Mouse (Mus musculus) lung, postnatal 0 days (tissue): ENCODE results near the gene Gipc3. TPM values are rescaled to one million over a fixed set of nuclear protein-coding genes. Genes with fewer than 3 reads are reported as not detected.

Experiments
- ATAC-seq: fragments of 200-750 bp; cut with Nextera tagmentation; 2 replicates; pipeline ENCODE4 v1.8.0; 2017; ENCODE audit warnings: moderate library complexity
- DNase-seq: peaks from one replicate; pipeline ENCODE4 v3.0.0-alpha.2; 2016; ENCODE audit warnings: low spot score
- H3K27ac ChIP-seq: fragments of 300-500 bp; sonication (generic); 2 replicates; pipeline ENCODE4 v1.5.1; 2014; ENCODE audit warnings: antibody characterized with exemption, mild to moderate bottlenecking, low read length, mixed read lengths
- H3K27me3 ChIP-seq: fragments of 300-500 bp; sonication (generic); replicated peaks from 2 replicates; pipeline ENCODE4 v1.6.1; 2014; ENCODE audit warnings: low read length, mixed read lengths; ENCODE audit not compliant: insufficient read depth
- H3K36me3 ChIP-seq: fragments of 300-500 bp; sonication (generic); 2 replicates; pipeline ENCODE4 v1.6.1; 2014; ENCODE audit warnings: low read length, mixed read lengths; ENCODE audit not compliant: insufficient read depth
- H3K4me1 ChIP-seq: fragments of 300-500 bp; sonication (generic); 2 replicates; pipeline ENCODE4 v1.6.1; 2014; ENCODE audit warnings: antibody characterized with exemption, low read depth, low read length, mixed read lengths; ENCODE audit not compliant: insufficient read depth
- H3K4me2 ChIP-seq: fragments of 300-500 bp; sonication (generic); replicated peaks from 2 replicates; pipeline ENCODE4 v1.6.1; 2014; ENCODE audit warnings: low read depth, mild to moderate bottlenecking, low read length, moderate library complexity, mixed read lengths
- H3K4me3 ChIP-seq: fragments of 300-500 bp; sonication (generic); 2 replicates; pipeline ENCODE4 v1.5.1; 2014; ENCODE audit warnings: low read depth, low read length
- H3K9ac ChIP-seq: fragments of 300-500 bp; sonication (generic); replicated peaks from 2 replicates; pipeline ENCODE4 v1.6.1; 2014; ENCODE audit warnings: low read depth, mild to moderate bottlenecking
- H3K9me3 ChIP-seq: fragments of 300-500 bp; sonication (generic); 2 replicates; pipeline ENCODE4 v1.6.1; 2016; ENCODE audit warnings: low read length, mixed read lengths
- CTCF ChIP-seq: IDR thresholded peaks from 2 replicates; pipeline ENCODE4 v1.5.1; 2016; ENCODE audit warnings: antibody characterized with exemption, mild to moderate bottlenecking
- EP300 ChIP-seq: IDR thresholded peaks from 2 replicates; pipeline ENCODE4 v1.6.1; 2016; ENCODE audit warnings: antibody characterized with exemption, mild to moderate bottlenecking, control low read depth
- WGBS: fragments of 180-500 bp; shearing (Covaris S2); extraction: QIAGEN DNeasy Blood & Tissue Kit; methylation state at CpG from one replicate; pipeline ENCODE4 v1.1.7; 2014; 5-methylcytosine and 5-hydroxymethylcytosine counted together
- polyA plus RNA-seq: library from polyadenylated mRNA; unstranded; fragments of >200 nt; fragmentation: Nextera tagmentation; extraction: Ambion mirVana; gene quantifications from 2 replicates; pipeline ENCODE4 v1.2.1, GENCODE M21; 2015

Gipc3 gene
- polyA plus RNA-seq, 1 experiment from 2014 or later = 0.33 TPM

DNA sequence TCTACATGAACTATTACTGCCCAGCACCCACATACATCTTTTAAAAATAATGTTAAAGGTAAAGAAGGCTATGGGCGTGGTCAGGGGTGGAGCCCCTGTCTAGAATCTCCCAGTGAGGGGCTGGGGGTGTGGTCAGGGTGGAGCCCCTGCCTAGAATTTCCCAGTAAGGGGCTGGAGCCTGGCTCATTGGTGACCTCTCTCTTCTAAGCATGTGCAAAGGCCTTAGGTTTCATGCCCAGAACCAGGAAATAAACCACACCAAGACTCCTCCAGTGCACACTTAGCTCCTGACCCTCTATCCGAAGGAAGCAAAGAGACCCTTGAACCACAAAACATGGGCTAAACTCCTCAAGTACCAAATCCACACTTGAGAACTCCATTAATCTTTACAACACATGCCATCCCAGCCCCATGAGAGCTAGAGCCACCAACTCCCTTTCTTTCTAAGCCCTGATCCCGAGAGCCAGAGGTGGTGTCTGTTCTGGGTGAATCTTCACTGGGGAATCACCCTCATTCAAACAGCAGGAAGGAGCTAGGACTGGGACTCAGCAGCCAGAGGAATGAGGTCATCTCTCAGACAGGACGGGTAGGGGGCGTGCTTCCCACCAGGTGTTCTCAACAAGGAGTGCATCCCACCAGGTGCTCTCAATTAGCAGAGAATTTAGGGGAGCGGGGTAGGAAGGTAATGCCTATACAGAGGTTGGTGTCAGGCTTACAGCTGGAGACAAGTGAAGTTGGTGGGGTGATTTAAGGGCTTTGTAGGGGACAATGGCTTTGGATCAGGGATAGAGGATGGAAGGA is 33.7 kb upstream of the Gipc3 start:
- peaks cover 15% of the 10 kb centered on the region; the same call in 1 of the 2 replicates for H3K4me1 ChIP-seq
- H3K4me3 ChIP-seq = no peak overlapping the region
- 25% methylated on average over 6 of the region's 6 CpGs for WGBS
- no peaks in the 10 kb centered on the region for H3K36me3 ChIP-seq
- TF ChIP-seq EP300 (no peak), CTCF (0 out of 2 replicates have a peak, but pooled peaks have one; percentile 18)
- no peak for ATAC-seq
- DNase-seq = no peak
- no peak overlapping the region; the same call in 1 of the 2 replicates for H3K27ac ChIP-seq
- no peaks in the 10 kb centered on the region for H3K27me3 ChIP-seq
- H3K9me3 ChIP-seq = no peaks in the 10 kb centered on the region
- H3K4me2 ChIP-seq = 0 out of 2 replicates have a peak overlapping the region, but pooled peaks have one; percentile 83
- H3K9ac ChIP-seq = peak overlapping the region; percentile 88; the same call in 1 of the 2 replicates

DNA sequence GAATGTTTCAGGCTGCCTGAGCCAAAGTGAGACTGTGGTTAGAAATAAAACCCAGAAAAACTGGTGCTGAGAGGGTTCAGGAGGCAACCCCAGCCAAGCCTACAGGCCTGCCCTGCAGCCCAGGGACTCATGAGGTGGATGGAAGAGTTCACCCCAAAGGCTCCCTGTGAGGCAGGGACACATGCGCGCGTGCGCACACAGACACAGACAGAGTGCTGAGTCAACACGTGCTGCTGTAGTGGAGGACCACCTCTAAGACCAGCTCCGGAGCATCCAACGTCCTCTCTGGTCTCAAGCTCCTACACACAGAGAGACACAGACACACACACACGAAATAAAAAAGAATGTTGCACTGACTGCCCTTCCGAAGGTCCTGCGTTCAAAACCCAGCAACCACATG is 32.3 kb upstream of the Gipc3 start:
- Histone ChIP-seq H3K4me1 (peaks cover 15% of the 10 kb centered on the region; the same call in 1 of the 2 replicates), H3K27ac (no peak overlapping the region), H3K36me3 (0 out of 2 replicates have a peak, but pooled peaks cover 9% of the 10 kb centered on the region), H3K27me3 (no peaks in the 10 kb centered on the region), H3K4me2 (no peak overlapping the region), H3K9me3 (no peaks in the 10 kb centered on the region), H3K9ac (no peak overlapping the region), H3K4me3 (no peak overlapping the region)
- no peak for TF ChIP-seq CTCF
- no peak for TF ChIP-seq EP300
- ATAC-seq (no peak), DNase-seq (no peak)
- 89% methylated on average over 10 of the region's 10 CpGs for WGBS

DNA sequence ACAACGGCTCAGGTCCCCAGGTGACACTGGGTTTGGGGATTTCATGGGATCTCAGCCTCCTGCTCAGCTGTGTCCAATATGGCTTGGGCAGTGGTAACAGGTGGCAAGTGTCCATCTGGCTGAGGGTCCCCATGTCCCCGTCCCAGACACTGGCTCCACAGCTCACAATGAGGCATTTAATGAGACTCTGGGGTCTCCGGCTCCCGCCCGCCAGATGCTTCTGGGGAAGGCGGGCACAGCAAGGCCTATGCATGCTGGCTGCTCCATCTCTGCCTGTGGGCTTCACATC is 24.1 kb upstream of the Gipc3 start:
- no peak for ATAC-seq
- no peak for DNase-seq
- WGBS = 78% methylated on average over 6 of the region's 6 CpGs
- no peak for TF ChIP-seq CTCF
- TF ChIP-seq EP300 = no peak
- Histone ChIP-seq H3K4me1 (peaks cover 17% of the 10 kb centered on the region), H3K4me2 (no peak overlapping the region), H3K9me3 (no peaks in the 10 kb centered on the region), H3K27me3 (no peaks in the 10 kb centered on the region), H3K27ac (no peak overlapping the region), H3K4me3 (no peak overlapping the region), H3K9ac (no peak overlapping the region), H3K36me3 (peaks cover 37% of the 10 kb centered on the region)

DNA sequence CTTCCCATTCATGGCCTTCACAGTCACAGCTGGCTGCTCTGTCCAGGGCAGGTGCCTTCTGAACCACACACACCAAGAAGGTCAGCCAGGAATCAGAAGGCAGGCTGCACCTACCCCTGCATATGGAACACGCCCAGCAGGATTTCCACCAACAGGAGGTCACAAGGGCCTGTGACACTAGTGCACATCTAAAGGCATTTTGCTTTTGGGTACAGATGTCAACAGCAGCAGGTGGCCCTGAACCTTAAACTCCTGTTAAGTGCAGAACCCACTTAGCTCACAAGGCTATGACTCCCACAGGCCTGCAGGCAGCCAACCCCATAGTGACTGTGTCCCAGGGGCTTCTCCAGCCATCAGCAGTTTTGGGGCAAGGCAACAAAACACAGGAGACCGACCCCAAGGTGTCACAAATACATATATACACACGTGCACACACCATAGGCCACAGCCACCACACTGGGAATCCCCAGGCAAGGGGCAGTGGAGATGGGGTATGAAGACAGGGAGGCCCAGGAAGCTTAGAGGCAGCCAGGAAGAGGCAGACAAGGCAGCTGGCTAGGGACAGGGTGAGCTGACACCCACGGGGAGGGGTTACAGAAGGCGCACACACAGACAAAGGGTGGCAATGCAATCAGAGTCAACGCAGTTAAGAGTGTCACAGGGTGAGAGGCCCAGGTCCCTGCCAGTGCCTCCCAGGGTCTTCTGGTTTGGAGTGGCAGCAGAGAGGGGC is 23.6 kb upstream of the Gipc3 start:
- 68% methylated on average over 6 of the region's 6 CpGs for whole genome bisulfite sequencing
- ATAC-seq (no peak), DNase-seq (no peak)
- Histone ChIP-seq H3K9ac (no peak overlapping the region), H3K27ac (no peak overlapping the region), H3K36me3 (peaks cover 37% of the 10 kb centered on the region), H3K4me1 (peaks cover 17% of the 10 kb centered on the region), H3K4me3 (no peak overlapping the region), H3K4me2 (no peak overlapping the region), H3K27me3 (no peaks in the 10 kb centered on the region), H3K9me3 (no peaks in the 10 kb centered on the region)
- TF ChIP-seq EP300 = no peak
- TF ChIP-seq CTCF = no peak

DNA sequence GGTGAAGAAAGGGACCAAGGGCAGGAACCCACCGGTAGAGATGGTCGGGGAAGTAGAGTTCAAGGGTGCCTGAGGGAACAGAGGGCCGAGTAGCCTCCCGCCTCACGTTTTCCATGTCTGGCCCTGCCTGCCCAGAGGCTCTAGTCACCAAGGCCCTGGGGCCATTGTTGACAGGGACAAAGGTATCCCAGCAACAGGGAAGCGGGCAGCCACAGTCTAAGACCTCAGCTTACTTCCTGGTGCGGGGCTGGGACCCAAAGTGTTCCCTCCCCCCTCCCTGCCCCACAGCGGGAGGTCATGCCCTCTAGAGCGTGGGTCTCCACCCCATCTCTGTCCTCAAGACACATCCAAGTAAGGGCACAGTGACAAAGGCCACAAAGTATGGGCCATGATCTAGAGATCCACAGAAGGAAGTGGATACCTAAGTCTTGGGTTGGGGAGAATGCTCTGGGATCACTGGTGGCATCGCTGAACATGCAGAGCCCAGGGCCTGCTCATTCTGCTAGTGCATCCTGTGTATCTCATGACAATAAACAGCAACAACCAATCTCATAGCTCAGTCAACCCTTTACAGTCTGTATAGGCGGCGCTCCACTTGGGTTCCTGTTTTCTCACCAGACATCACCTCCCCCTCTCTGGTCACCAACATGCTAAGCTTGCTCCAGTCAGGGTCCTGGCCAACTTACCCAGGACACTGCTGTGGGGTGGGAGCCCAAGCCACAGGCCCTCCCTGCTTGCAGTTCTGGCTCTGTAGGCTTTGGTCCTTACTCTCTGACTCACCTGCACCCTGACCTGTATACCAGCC is 22.8 kb upstream of the Gipc3 start, which contains the start of gene 4930404N11Rik:
TSS of gene 4930404N11Rik (minus strand) at position 145 of the 805 bp plus-strand sequence.
- H3K4me1 ChIP-seq = peaks cover 17% of the 10 kb centered on the region
- 25% methylated on average over 12 of the region's 12 CpGs for WGBS
- no peak for TF ChIP-seq CTCF
- no peak for TF ChIP-seq EP300
- no peaks in the 10 kb centered on the region for H3K9me3 ChIP-seq
- H3K9ac ChIP-seq = no peak within 1 kb of the TSS
- DNase-seq = peak; percentile 52
- H3K27me3 ChIP-seq = no peaks in the 10 kb centered on the region
- 0 out of 2 replicates have a peak within 1 kb of the TSS, but pooled peaks have one; percentile 17 for H3K4me3 ChIP-seq
- H3K4me2 ChIP-seq = peak within 1 kb of the TSS; percentile 53
- peaks cover 32% of the 10 kb centered on the region for H3K36me3 ChIP-seq
- ATAC-seq = peak; percentile 16; the same call in 1 of the 2 replicates
- H3K27ac ChIP-seq = no peak within 1 kb of the TSS
